ENCODE assay signal across 8 mouse cellular contexts in the genomic region with DNA sequence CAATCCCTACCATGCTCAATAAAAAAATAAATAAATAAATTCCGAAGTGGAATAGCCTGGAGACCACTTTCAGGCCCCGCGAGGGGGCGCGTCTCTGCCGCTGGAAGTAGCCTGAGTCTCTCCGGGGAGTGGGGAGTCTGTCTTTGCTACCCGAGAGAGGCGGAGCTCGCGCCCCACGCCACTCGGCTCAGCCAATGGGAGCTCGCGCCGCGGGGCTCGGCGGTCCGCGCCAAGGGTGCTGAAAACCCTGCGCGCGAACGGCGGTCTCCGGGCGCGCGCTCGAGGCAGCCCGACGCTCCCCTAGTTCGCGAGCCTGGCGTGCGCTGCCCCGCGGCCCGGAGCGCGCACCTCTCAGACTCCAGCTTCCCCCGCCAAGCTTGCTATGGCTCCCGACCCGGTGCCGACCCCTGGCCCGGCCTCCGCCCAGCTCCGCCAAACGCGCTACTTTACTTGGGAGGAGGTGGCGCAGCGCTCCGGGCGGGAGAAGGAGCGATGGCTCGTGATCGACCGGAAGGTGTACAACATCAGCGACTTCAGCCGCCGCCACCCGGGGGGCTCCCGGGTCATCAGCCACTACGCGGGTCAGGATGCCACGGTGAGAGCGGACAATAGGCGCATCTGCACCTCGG. TPM values are rescaled to one million over a fixed set of nuclear protein-coding genes. Genes with fewer than 3 reads are reported as not detected.
A peak's percentile ranks its signal among the peaks of the same experiment; 100 is the strongest.
DNase-seq lines count a peak whose midpoint lies in the region; ATAC-seq and TF ChIP-seq lines count a peak whose summit lies in the region.

A gene (plus strand): TSS at position 219 of the 629 bp plus-strand sequence.

- H3K4me2 ChIP-seq in hindbrain, embryonic 14.5 days (replicated peaks) = peak within 1 kb of the TSS; percentile 83

- under 1% methylated on average over 64 of the region's 70 CpGs for WGBS in hindbrain, embryonic 14.5 days

- peak within 1 kb of the TSS; percentile 96 for H3K9ac ChIP-seq in hindbrain, embryonic 14.5 days

- in situ Hi-C loops in Patski (cut with MboI; ENCODE audit: low pct_unique_long_range_greater_than_20kb) = loop anchor here (5.0 kb wide), 1 partner anchor 85 kb away; no protein-coding TSS in a partner anchor

- ATAC-seq in Patski = peak; percentile 90
- ATAC-seq in hindbrain, embryonic 14.5 days (ENCODE audit: low FRiP score) = peak; percentile 95

- peak within 1 kb of the TSS; percentile 97 for H3K27ac ChIP-seq in hindbrain, embryonic 14.5 days

- peaks cover 32% of the 10 kb centered on the region for H3K4me1 ChIP-seq in hindbrain, embryonic 14.5 days (replicated peaks; ENCODE audit: control insufficient read depth, insufficient read depth, low read length)

- H3K27me3 ChIP-seq in Patski = no peaks in the 10 kb centered on the region
- H3K27me3 ChIP-seq in hindbrain, embryonic 14.5 days (ENCODE audit: control insufficient read depth, insufficient read depth, low read length) = no peaks in the 10 kb centered on the region

- H3K36me3 ChIP-seq in hindbrain, embryonic 14.5 days (replicated peaks; ENCODE audit: control insufficient read depth, insufficient read depth) = peaks cover 29% of the 10 kb centered on the region

- no peaks in the 10 kb centered on the region for H3K9me3 ChIP-seq in hindbrain, embryonic 14.5 days (ENCODE audit: control insufficient read depth, low read length)

- POLR2A ChIA-PET in Patski (lab: Charles Lee) = interaction anchor here (0.6 to 1.8 kb wide), 9 partner anchors 12 to 242 kb away, joined by 3 to 7 read pairs (median 3); no protein-coding TSS in a partner anchor

- peak within 1 kb of the TSS; percentile 80 for H3K4me3 ChIP-seq in hindbrain, embryonic 14.5 days (replicated peaks; ENCODE audit: low read length)

- DNase-seq in Patski (ENCODE audit: low read depth, low spot score) = no peak
- DNase-seq in cerebellum, postnatal 14 days = peak; percentile 94 to 96
- DNase-seq in frontal cortex, postnatal 25 days (ENCODE audit: low spot score in 2 of 2) = peak; percentile 84 to 91
- DNase-seq in hindbrain, embryonic 14.5 days (ENCODE audit: low spot score) = peak; percentile 97
- DNase-seq in layer of hippocampus, postnatal 36 days = peak; percentile 92 to 95
- DNase-seq in lung, postnatal 36 days = peak; percentile 95
- peak; percentile 84 for DNase-seq in retina, postnatal 7 days (ENCODE audit: low read depth, low spot score)
- peak; percentile 88 for DNase-seq in urinary bladder, adult 2 months (ENCODE audit: low spot score)

- peak; percentile 94 for TF ChIP-seq CTCF in Patski (IDR thresholded peaks at IDR 0.05)

- CTCF ChIA-PET in Patski (lab: Charles Lee) = interaction anchor here (0.8 to 4.8 kb wide), 14 partner anchors 9 to 144 kb away, joined by 3 to 46 read pairs (median 5); a partner anchor contains a TSS

RNA-seq across cellular contexts. Expression of the gene that starts here (rescaled TPM):
- polyA plus RNA-seq in Patski (2021) = 171 TPM
- 148 and 156 TPM in 2 replicates for polyA plus RNA-seq in hindbrain, embryonic 14.5 days (2014; fragmentation: Nextera tagmentation; extraction: Ambion mirVana)
- total RNA-seq in layer of hippocampus, postnatal 36 days (2021) = 100 to 1,000 TPM; 180 to 187 TPM
- 75.3 and 95.1 TPM in 2 replicates for polyA plus RNA-seq in urinary bladder, adult 2 months (2012; rRNA removed)
